Mouse (Mus musculus): Measurements from ENCODE around the gene Nr1d1.

The Nr1d1 gene

GRCm38 (mm10) chr11:98770096-98770975 lies 4.8 kb downstream of the Nr1d1 start:
- DNase-seq (ENCODE audit: low read depth, low spot score): no peak

- no peak for DNase-seq (ENCODE audit: low read depth, low spot score)
Measured at GRCm38 (mm10) chr11:98769007-98769954, 5.9 kb downstream of the Nr1d1 start.

- DNase-seq (ENCODE audit: low read depth, low spot score): no peak
Measured at GRCm38 (mm10) chr11:98768127-98769006, 6.8 kb downstream of the Nr1d1 start.

- DNase-seq (ENCODE audit: low read depth, low spot score): no peak
Measured at GRCm38 (mm10) chr11:98767713-98768112, 7.4 kb downstream of the Nr1d1 start.

- no peak for DNase-seq (ENCODE audit: low read depth, low spot score)
Measured at GRCm38 (mm10) chr11:98767276-98767675, 7.9 kb downstream of the Nr1d1 start.

- DNase-seq (ENCODE audit: low read depth, low spot score): no peak
Measured at GRCm38 (mm10) chr11:98766816-98767215, 8.3 kb downstream of the Nr1d1 start.

- DNase-seq (ENCODE audit: low read depth, low spot score): no peak
Measured at GRCm38 (mm10) chr11:98766346-98766745, 8.8 kb downstream of the Nr1d1 start.

GRCm38 (mm10) chr11:98765421-98766309 lies 9.5 kb downstream of the Nr1d1 start:
- no peak for DNase-seq (ENCODE audit: low read depth, low spot score)

- DNase-seq (ENCODE audit: low read depth, low spot score): no peak
Measured at GRCm38 (mm10) chr11:98764746-98765145, 10.4 kb downstream of the Nr1d1 start.

GRCm38 (mm10) chr11:98764091-98764490 lies 11.0 kb downstream of the Nr1d1 start:
- no peak for DNase-seq (ENCODE audit: low read depth, low spot score)

GRCm38 (mm10) chr11:98763502-98763861 lies 11.7 kb downstream of the Nr1d1 start:
- no peak for DNase-seq (ENCODE audit: low read depth, low spot score)

- DNase-seq (ENCODE audit: low read depth, low spot score): no peak
Measured at GRCm38 (mm10) chr11:98762756-98763501, 12.2 kb downstream of the Nr1d1 start.

- no peak for DNase-seq (ENCODE audit: low read depth, low spot score)
Measured at GRCm38 (mm10) chr11:98761939-98762338, 13.2 kb downstream of the Nr1d1 start.

GRCm38 (mm10) chr11:98756711-98757110 lies 18.4 kb downstream of the Nr1d1 start:
- no peak for DNase-seq (ENCODE audit: low read depth, low spot score)

- no peak for DNase-seq (ENCODE audit: low read depth, low spot score)
Measured at GRCm38 (mm10) chr11:98755726-98756380, 19.3 kb downstream of the Nr1d1 start.

GRCm38 (mm10) chr11:98754621-98755181 lies 20.4 kb downstream of the Nr1d1 start:
- no peak for DNase-seq (ENCODE audit: low read depth, low spot score)

- no peak for DNase-seq (ENCODE audit: low read depth, low spot score)
Measured at GRCm38 (mm10) chr11:98754151-98754620, 20.9 kb downstream of the Nr1d1 start.

- no peak for DNase-seq (ENCODE audit: low read depth, low spot score)
Measured at GRCm38 (mm10) chr11:98753264-98753663, 21.9 kb downstream of the Nr1d1 start.
